Mouse (Mus musculus) left cerebral cortex, postnatal 36 days (tissue): Measurements from ENCODE around the gene Abhd17b. TPM values are rescaled to one million over a fixed set of nuclear protein-coding genes. Genes with fewer than 3 reads are reported as not detected.
A peak's percentile ranks its signal among the peaks of the same experiment; 100 is the strongest.
"Not testable (repeated sequence)": the region's sequence is repeated elsewhere in the genome, so short reads cannot be mapped to it uniquely, and the experiment has no call there.

Experiments
- DNase-seq, 2 experiments: peaks; one replicate each; pipeline ENCODE4 v3.0.0; 2021 to 2022; ENCODE audit warnings: low spot score in 2 of 2, mixed read lengths in 1 of 2
- intact Hi-C: fragments of 180-260 bp; cut with DNase I; formaldehyde crosslinking; loops from one replicate; pipeline ENCODE4 v1.15.1; 2025
- total RNA-seq, 2 experiments: library from RNA; stranded (reverse); gene quantifications; 2 replicates each; pipeline ENCODE4 v1.2.3; 2021

Abhd17b gene
- total RNA-seq, result 10 to 100 TPM; 43.2 to 45.9 TPM

- intact Hi-C loops, result loop anchor here (2.0 to 5.0 kb wide), 4 partner anchors 69 to 381 kb away; partner anchors contain the start of gene Zfand5
Observed at GRCm38 (mm10) chr19:21653172-21653981, at the start of gene Abhd17b. TSS of gene Abhd17b (plus strand) at chr19:21653185.

DNA sequence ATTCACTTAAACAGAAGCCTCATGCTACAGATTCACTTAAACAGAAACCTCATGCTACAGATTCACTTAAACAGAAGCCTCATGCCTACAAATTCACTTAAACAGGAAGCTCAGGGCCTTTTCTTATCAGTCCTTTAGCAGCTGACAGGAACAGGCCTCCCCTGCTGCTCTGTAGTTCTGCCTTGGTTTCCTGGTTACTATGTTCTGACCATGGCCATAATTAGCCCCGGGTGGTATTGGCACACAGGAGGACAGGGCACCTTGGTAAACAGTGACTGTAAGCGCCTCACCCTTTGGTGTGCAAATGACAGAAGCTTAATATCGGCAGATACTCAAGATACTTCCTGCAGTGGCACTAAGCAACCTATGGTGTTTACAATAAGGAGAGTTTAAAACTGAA, 49.1 kb upstream of the Abhd17b start:
- intact Hi-C loops, result no loop called here

More at GRCm38 (mm10) chr19:21653172-21653981, at the start of gene Abhd17b:
- DNase-seq, result peak in 1 of 2 experiments; percentile 42

GRCm38 (mm10) chr19:21605294-21605693, 47.7 kb upstream of the Abhd17b start:
- no peak for DNase-seq

More for the DNA sequence above, 49.1 kb upstream of the Abhd17b start:
- no peak for DNase-seq

DNA sequence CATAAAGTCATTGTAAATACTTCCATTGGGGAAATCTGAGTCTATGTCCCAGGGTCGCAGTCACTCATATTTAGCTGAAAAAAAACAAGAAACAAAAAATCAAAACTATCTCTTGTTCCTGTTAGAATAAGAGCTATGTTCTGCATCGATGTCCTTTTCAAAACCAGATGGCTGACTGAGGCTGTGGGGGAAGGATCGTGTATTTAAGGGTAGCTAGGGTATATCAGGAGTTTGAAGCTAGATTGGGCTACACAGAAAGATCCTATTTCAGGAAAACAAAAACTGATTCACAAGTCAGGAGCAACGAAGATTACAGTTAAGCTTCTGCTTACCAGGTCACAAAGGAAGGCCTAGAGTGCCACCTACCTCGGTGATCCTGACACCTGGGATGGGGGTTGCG, 42.7 kb upstream of the Abhd17b start:
- DNase-seq, result no peak
- intact Hi-C loops, result no loop called here

More at GRCm38 (mm10) chr19:21605294-21605693, 47.7 kb upstream of the Abhd17b start:
- intact Hi-C loops, result no loop called here

- DNase-seq, result no peak
- intact Hi-C loops, result no loop called here
Observed at GRCm38 (mm10) chr19:21611297-21611696, 41.7 kb upstream of the Abhd17b start.

DNA sequence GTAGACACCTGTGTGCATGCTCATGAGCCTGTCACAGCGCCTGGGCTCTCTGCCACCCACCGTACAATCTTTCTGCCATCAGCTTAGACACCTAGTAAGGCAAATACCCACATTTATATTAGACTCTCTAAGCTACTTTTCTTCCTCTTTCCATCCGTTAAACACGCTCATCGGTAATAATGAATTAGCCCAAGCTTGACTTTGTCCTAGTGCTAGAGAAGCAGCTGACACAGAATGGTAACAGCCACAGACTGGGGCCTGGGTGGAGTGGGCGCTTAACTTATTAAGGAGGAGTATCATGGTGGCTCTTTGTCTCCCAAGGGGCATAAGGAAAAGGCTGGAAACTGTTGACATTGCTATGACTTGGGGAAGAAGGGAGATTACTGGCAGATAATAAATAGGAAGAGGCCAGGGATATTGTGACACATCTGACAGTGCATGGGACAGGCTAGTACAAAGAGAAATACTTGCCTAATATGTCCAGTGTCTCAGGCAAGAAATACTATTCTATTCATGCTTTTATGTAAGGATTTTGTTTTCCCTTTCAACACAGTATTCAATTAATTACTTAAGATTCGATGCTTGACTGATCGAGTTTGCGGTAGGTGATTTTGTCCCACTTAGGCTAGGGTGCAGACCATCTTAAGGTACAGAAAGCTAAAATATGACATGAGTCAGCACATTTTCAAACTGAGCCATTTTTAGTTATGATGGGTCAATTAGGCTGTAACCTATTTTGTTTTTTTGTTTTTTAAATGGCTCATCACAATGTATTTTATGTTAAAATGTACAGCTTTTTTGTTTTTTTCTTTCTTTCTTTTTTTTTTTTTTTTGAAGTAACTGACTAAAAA, 41.0 kb upstream of the Abhd17b start:
- intact Hi-C loops, result no loop called here

GRCm38 (mm10) chr19:21615801-21616200, 37.2 kb upstream of the Abhd17b start:
- no peak for DNase-seq
- intact Hi-C loops, result no loop called here

More for the DNA sequence above, 41.0 kb upstream of the Abhd17b start:
- no peak for DNase-seq

GRCm38 (mm10) chr19:21623410-21624147, 29.4 kb upstream of the Abhd17b start:
- intact Hi-C loops, result no loop called here
- DNase-seq, result no peak

GRCm38 (mm10) chr19:21624148-21624535, 28.8 kb upstream of the Abhd17b start:
- intact Hi-C loops, result no loop called here
- DNase-seq, result no peak

GRCm38 (mm10) chr19:21626271-21626988, 26.6 kb upstream of the Abhd17b start:
- intact Hi-C loops, result no loop called here
- no peak for DNase-seq

DNA sequence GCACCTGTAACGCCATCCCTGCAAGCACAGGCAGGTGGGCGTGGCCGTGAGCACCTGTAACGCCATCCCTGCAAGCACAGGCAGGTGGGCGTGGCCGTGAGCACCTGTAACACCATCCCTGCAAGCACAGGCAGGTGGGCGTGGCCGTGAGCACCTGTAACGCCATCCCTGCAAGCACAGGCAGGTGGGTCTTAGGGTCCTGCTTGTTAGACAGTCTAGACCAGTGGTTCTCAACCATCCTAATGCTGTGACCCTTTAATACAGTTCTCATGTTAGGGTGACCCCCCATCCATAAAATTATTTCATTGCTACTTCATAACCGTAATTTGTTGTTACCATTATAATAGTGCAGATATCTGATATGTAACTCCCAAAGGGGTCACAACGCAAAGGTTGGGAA, 24.5 kb upstream of the Abhd17b start:
- intact Hi-C loops, DNase-seq: not testable (repeated sequence)

GRCm38 (mm10) chr19:21629030-21629429, 24.0 kb upstream of the Abhd17b start:
- DNase-seq, result no peak
- intact Hi-C loops, result no loop called here

DNA sequence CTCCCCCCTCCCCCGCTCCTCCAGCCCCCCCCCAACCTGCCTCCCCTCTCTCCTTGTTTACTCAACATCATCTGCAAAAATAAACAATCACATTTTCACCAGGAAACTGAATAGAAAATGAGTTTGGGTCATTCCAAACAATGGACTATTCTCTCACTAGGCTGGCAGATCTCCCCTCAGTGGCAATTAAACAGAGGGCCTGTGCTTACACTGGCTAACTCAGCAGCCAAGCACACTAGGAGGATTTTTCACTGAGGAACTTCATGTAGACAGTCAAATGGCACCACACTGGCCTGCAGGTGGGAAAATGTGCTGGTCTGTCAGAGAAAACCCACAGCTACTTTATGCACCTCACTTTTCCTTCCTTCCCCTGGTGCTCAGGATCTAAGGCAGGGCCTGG, 23.5 kb upstream of the Abhd17b start:
- DNase-seq, result no peak
- intact Hi-C loops, result no loop called here

DNA sequence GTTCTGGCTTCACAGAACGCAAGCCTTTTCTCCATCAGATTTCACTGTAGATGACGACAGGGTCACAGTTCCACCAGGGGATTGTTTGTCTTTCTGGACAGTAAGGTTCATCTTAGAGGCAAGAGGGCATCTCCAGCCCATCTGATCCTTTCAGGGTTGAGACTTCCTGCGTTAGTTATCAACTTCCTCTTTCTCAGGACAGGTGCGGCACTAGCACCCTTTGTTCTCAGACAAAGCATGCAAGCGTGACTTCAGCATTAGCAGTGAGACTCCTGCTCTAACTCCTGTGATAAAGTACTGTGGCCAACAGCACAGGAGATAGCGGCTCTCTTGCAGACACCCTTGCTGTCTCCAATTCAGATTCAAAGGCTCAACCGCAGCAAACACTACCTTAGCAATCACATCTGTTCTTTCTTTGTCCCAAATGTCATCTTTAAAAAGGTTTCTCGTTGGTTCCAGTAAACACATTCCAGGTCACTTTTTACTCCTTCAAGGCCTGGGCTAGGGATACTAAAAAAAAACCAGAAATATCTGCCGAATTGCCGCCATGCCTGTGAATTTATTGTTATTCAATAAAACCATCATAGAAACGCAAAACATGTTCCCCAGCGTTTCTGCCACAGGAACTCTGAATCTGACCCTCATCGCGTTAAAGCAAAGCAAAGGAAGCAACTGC, 22.2 kb upstream of the Abhd17b start:
- intact Hi-C loops, result no loop called here
- no peak for DNase-seq

DNA sequence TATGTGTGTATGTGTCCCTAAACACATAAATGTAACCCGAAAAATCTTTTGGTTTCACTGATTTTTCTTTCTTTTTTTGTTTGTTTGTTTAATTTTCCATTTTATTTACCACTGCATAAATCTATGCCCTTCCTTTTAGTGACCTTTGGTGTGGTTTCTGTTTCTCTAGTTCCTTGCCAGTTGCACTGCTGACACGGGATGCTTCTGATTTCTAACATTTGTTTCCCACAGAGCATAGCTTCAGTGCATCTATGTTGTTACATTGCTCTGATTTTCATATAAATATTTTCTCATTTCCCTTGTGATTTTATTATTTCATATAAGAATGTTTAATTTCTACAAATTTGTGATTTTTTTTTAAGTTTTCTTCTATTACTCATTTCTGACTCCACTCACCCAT, 17.6 kb upstream of the Abhd17b start:
- DNase-seq, result no peak
- intact Hi-C loops, result no loop called here

GRCm38 (mm10) chr19:21636907-21637306, 16.1 kb upstream of the Abhd17b start:
- intact Hi-C loops, result no loop called here
- no peak for DNase-seq

GRCm38 (mm10) chr19:21637672-21638071, 15.3 kb upstream of the Abhd17b start:
- no peak for DNase-seq
- intact Hi-C loops, result no loop called here

GRCm38 (mm10) chr19:21643935-21644334, 9.1 kb upstream of the Abhd17b start:
- intact Hi-C loops, result no loop called here
- DNase-seq, result no peak

DNA sequence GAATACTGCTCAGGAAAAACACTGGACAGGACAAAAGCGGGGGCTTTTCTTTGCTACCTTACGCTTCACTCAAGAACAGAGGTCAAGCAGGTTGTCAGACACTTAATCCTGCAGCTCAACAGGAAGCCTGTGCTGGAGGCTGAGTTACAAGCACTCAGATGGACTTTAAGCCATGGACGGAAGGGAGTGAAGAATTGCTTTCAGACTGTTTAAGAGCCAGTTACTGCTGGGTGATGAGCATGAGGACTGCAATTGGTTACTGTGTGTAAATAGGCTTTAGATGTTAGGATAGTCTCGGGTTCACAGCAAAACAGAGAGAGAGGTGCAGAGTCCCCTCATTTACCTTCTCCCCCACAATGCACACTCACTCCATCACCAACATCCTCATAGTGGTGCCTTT, 7.7 kb upstream of the Abhd17b start:
- no peak for DNase-seq
- intact Hi-C loops, result no loop called here
